Mouse (Mus musculus) cerebellum, postnatal 4 days (tissue): Measurements from ENCODE around the gene Spata21.

Experiments used
- DNase-seq, 2 experiments: peaks; one replicate each; pipeline ENCODE4 v3.0.0; 2022; ENCODE audit warnings: low spot score in 2 of 2, mixed read lengths in 1 of 2

Gene Spata21

GRCm38 (mm10) chr4:141149116-141149515 is 61.0 kb downstream of the Spata21 start:
- DNase-seq = no peak

- DNase-seq = no peak
Observed at GRCm38 (mm10) chr4:141157485-141157884, 69.4 kb downstream of the Spata21 start.

GRCm38 (mm10) chr4:141158609-141159008 is 70.5 kb downstream of the Spata21 start:
- DNase-seq = no peak

- DNase-seq = no peak
Observed at GRCm38 (mm10) chr4:141159093-141159492, 71.0 kb downstream of the Spata21 start.

GRCm38 (mm10) chr4:141159666-141160065 is 71.5 kb downstream of the Spata21 start:
- DNase-seq = no peak

GRCm38 (mm10) chr4:141160193-141160592 is 72.1 kb downstream of the Spata21 start:
- no peak for DNase-seq

- no peak for DNase-seq
Observed at GRCm38 (mm10) chr4:141161699-141162208, 73.6 kb downstream of the Spata21 start.
